Mouse (Mus musculus) ES-E14 (cell line): ENCODE data around the gene Lenep. TPM values are rescaled to one million over a fixed set of nuclear protein-coding genes. Genes with fewer than 3 reads are reported as not detected.
A peak's percentile ranks its signal among the peaks of the same experiment; 100 is the strongest.

Experiments
- DNase-seq: peaks from one replicate; pipeline ENCODE4 v3.0.0-alpha.2; 2013; ENCODE audit warnings: low read depth, low spot score
- H3K27ac ChIP-seq: 2 replicates; pipeline ENCODE4 v1.5.1; 2012; ENCODE audit warnings: low read depth, mild to moderate bottlenecking, low read length, moderate library complexity, mixed read lengths; ENCODE audit not compliant: poor library complexity, insufficient read depth, severe bottlenecking
- H3K36me3 ChIP-seq: 2 replicates; pipeline ENCODE4 v1.6.1; 2012; ENCODE audit warnings: mild to moderate bottlenecking, low read length, moderate library complexity, mixed read lengths; ENCODE audit not compliant: control insufficient read depth, poor library complexity, insufficient read depth, severe bottlenecking
- H3K4me1 ChIP-seq, 2 experiments: fragments of 150-350 bp in 1 of 2; sonication (generic) in 1 of 2; 2 replicates each; pipeline ENCODE4 v1.6.1; 2012; ENCODE audit warnings: low read length in 2 of 2, mild to moderate bottlenecking in 1 of 2, mixed read lengths in 1 of 2; ENCODE audit not compliant: control insufficient read depth in 2 of 2, insufficient read depth in 2 of 2, poor library complexity in 1 of 2
- H3K4me3 ChIP-seq, 2 experiments: fragments of 150-350 bp in 1 of 2; sonication (generic) in 1 of 2; 2 replicates each; pipeline ENCODE4 v1.5.1; 2012; ENCODE audit warnings: low read length in 2 of 2, low read depth in 1 of 2, mild to moderate bottlenecking in 1 of 2, mixed read lengths in 1 of 2; ENCODE audit not compliant: insufficient read depth in 1 of 2, poor library complexity in 1 of 2, severe bottlenecking in 1 of 2
- H3K9ac ChIP-seq: 2 replicates; pipeline ENCODE4 v1.6.1; 2012; ENCODE audit warnings: low read depth, mild to moderate bottlenecking, low read length, mixed read lengths; ENCODE audit not compliant: poor library complexity, insufficient read depth, severe bottlenecking
- H3K9me3 ChIP-seq: fragments of 150-350 bp; sonication (generic); 2 replicates; pipeline ENCODE4 v1.6.1; 2012; ENCODE audit warnings: low read depth, mild to moderate bottlenecking, low read length; ENCODE audit not compliant: control insufficient read depth, insufficient read depth
- CHD2 ChIP-seq: IDR thresholded peaks from 2 replicates; pipeline ENCODE4 v1.6.1; 2014; ENCODE audit warnings: mild to moderate bottlenecking, low read depth, low read length, inconsistent platforms
- HCFC1 ChIP-seq: IDR thresholded peaks from 2 replicates; pipeline ENCODE4 v1.6.1; 2012; ENCODE audit warnings: low read length, inconsistent platforms, borderline replicate concordance; ENCODE audit not compliant: insufficient read depth
- MAFK ChIP-seq: IDR thresholded peaks from 2 replicates; pipeline ENCODE4 v1.6.1; 2014; ENCODE audit warnings: mild to moderate bottlenecking, low read depth, low read length, inconsistent platforms; ENCODE audit not compliant: insufficient read depth
- ZC3H11A ChIP-seq: IDR thresholded peaks from 2 replicates; pipeline ENCODE4 v1.6.1; 2012; ENCODE audit warnings: low read depth, mild to moderate bottlenecking, inconsistent platforms, low read length, borderline replicate concordance
- ZNF384 ChIP-seq: IDR thresholded peaks from 2 replicates; pipeline ENCODE4 v1.6.1; 2012; ENCODE audit warnings: low read depth, low read length, inconsistent platforms
- in situ Hi-C, 2 experiments: fragments of 600-800 bp; cut with MboI; formaldehyde crosslinking; loops; one replicate each; pipeline ENCODE4 v1.15.1; 2025; ENCODE audit warnings: low sequenced_read_pairs in 2 of 2, inconsistent platforms in 1 of 2; ENCODE audit not compliant: unreplicated experiment in 2 of 2
- total RNA-seq: library from RNA; depleted of rRNA; stranded (reverse); fragments of 300-350 nt; gene quantifications from 2 replicates; pipeline ENCODE4 v1.2.3, GENCODE M21; 2012

The Lenep gene
- total RNA-seq, 1 experiment = not detected

GRCm38 (mm10) chr3:89392871-89393311 is 9.7 kb downstream of the Lenep start:
- peaks cover 0 to 20% of the 10 kb centered on the region in 2 experiments; a peak in 3 of 4 replicates for H3K4me1 ChIP-seq
- H3K9me3 ChIP-seq = no peaks in the 10 kb centered on the region
- no peaks in the 10 kb centered on the region; the same call in 1 of the 2 replicates for H3K36me3 ChIP-seq
- H3K9ac ChIP-seq = peak overlapping the region; percentile 62
- peak overlapping the region; percentile 71 to 75 for H3K4me3 ChIP-seq
- no peak for DNase-seq
- in situ Hi-C loops = no loop called here
- no peak overlapping the region for H3K27ac ChIP-seq
- TF ChIP-seq HCFC1 = no peak
- TF ChIP-seq ZNF384 = no peak
- no peak for TF ChIP-seq ZC3H11A
- TF ChIP-seq CHD2 = no peak
- no peak for TF ChIP-seq MAFK

- peaks cover 0 to 30% of the 10 kb centered on the region in 2 experiments; a peak in 3 of 4 replicates for H3K4me1 ChIP-seq
- no peaks in the 10 kb centered on the region; the same call in 1 of the 2 replicates for H3K36me3 ChIP-seq
- TF ChIP-seq MAFK = no peak
- TF ChIP-seq ZNF384 = no peak
- TF ChIP-seq HCFC1 = no peak
- no peak for TF ChIP-seq CHD2
- TF ChIP-seq ZC3H11A = no peak
- H3K27ac ChIP-seq = peak overlapping the region; percentile 24; the same call in 1 of the 2 replicates
- no peak for DNase-seq
- in situ Hi-C loops = no loop called here
- H3K9ac ChIP-seq = peak overlapping the region; percentile 71
- H3K9me3 ChIP-seq = no peaks in the 10 kb centered on the region
- peak overlapping the region; percentile 71 to 75 for H3K4me3 ChIP-seq
Observed at GRCm38 (mm10) chr3:89391663-89392511, 10.7 kb downstream of the Lenep start.

GRCm38 (mm10) chr3:89390699-89391662 is 11.6 kb downstream of the Lenep start:
- DNase-seq = no peak
- TF ChIP-seq HCFC1 = no peak
- TF ChIP-seq ZC3H11A = no peak
- TF ChIP-seq MAFK = no peak
- TF ChIP-seq ZNF384 = no peak
- no peak for TF ChIP-seq CHD2
- H3K27ac ChIP-seq = no peak overlapping the region
- peaks cover 0 to 38% of the 10 kb centered on the region in 2 experiments; a peak in 3 of 4 replicates for H3K4me1 ChIP-seq
- H3K9ac ChIP-seq = peak overlapping the region; percentile 71
- no peaks in the 10 kb centered on the region for H3K9me3 ChIP-seq
- H3K4me3 ChIP-seq = peak overlapping the region; percentile 71 to 75
- H3K36me3 ChIP-seq = no peaks in the 10 kb centered on the region; the same call in 1 of the 2 replicates
- in situ Hi-C loops = no loop called here

- H3K36me3 ChIP-seq = no peaks in the 10 kb centered on the region; the same call in 1 of the 2 replicates
- DNase-seq = no peak
- peaks cover 0 to 42% of the 10 kb centered on the region in 2 experiments; a peak in 3 of 4 replicates for H3K4me1 ChIP-seq
- no peak overlapping the region for H3K27ac ChIP-seq
- in situ Hi-C loops = no loop called here
- H3K4me3 ChIP-seq = no peak overlapping the region
- no peak overlapping the region for H3K9ac ChIP-seq
- no peaks in the 10 kb centered on the region for H3K9me3 ChIP-seq
- no peak for TF ChIP-seq MAFK
- TF ChIP-seq HCFC1 = no peak
- no peak for TF ChIP-seq ZC3H11A
- no peak for TF ChIP-seq ZNF384
- no peak for TF ChIP-seq CHD2
Observed at GRCm38 (mm10) chr3:89390111-89390515, 12.5 kb downstream of the Lenep start.
